Mouse (Mus musculus): ENCODE measurements at regions not wholly inside any gene's neighbourhood (a gene's known extent, or its start where the extent isn't known, plus 50 kb on each side); places are given as distances from the start of the nearest gene placed in this dataset.
A peak's percentile ranks its signal among the peaks of the same experiment; 100 is the strongest.

DNA sequence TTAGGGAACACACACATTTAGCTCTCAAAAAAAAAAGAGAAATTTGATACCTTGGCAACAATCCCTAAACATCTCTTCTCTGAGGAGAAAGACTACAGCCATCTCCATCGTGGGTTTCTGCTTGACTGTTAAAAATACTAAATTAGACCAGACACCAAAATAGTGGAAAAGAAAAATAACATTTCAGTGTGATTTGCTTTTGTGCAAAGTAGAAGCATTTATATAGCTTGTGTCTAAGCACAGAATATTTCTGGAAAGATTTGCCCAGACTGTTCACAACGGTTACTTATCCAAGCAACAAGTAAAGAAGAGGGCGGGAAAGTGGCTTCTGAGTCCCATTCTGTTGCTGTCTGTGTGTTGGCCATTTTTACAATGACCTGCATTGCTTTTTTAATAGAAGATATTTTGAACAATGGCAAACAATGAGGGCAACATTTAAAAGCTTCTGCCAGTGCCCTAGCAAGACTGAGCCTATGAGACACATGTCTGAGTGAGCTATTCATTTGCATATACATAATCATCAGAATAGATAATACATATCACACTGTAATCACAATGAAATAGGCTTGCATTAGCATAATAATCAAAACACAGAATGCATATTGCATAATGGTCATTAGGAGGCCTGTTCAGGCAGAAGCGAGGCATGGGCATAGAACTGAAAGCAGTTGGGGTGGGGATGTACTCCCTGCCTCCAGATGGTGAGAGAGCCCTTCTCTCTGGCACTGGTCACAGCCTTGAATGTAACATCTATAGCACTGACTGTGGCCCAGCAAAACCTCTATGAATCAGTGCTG lies 159.5 kb upstream of the Irf2bp2 start:
- peak; percentile 14 to 34 for DNase-seq (ENCODE audit: extremely low spot score in 1 of 2, low spot score in 1 of 2)

DNA sequence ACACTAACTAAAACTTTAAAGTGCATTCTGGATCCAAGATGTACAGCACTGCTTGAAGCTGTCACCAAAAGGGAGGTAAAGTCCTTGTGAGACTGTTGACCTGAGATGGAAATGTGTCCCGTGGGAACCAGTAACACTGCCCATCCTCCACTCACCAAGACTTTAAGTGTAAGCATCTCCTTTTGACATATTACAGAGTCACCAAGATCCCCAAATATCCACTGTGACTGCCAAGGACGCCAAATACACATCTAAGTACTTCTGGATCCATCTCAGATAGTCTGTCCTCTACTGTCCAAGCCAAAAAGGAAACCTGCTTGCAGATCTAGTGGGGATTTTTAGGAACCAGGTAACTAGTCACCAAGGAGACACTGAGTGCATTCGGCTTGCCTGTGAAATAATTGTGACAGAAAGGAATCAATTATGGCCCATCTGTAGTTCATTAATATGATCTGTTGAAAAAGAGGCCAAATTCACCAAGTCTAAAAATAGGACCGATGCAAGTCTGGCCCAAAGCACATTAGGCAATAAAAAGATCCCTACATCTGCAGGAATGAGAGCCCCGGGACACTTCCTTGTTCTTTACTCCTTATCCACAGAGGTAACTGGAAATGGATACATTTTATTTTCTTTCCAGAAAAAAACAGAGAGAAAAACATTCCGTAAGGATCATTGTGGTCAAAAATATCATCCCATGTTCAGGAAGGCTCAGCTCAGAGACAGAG lies 157.8 kb upstream of the Irf2bp2 start:
- no peak for DNase-seq (ENCODE audit: extremely low spot score in 1 of 2, low spot score in 1 of 2)

DNA sequence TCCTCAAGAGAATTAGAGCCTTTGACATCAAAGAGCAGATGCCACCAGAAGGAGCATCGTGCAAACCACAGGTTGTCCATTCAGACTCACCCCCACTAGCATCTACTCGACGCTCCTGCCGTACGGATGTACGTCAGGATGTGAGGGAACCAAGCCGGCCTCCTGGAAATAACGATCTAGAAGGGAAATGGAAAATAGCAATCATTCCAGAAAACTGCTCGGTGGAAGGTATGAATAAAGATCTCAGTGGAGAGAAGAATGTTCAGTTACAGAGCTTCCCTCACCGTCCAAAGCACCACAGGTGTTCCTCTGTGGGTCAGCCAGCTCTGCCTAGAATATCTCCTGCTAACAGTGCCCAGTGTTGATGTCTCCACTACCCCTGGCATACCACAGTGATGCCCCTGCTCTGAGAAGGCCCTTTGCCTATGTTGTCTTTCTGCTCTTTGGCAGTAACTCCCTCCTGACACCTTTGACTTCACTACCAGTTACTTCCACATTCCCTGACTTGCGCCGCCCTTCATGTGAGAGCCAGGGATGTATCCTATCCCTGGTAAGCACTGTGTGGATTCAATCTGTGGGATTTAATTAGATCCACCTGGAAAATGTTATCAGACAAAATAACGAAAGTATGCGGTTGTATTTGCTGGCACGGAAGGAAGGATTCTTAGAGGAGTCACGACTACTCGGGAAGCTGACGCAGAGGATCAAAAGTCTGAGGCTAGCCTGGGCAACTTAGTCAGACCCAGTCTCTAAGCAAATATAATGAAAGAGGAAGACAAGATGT lies 152.4 kb upstream of the Irf2bp2 start:
- no peak for DNase-seq (ENCODE audit: extremely low spot score in 1 of 2, low spot score in 1 of 2)

DNA sequence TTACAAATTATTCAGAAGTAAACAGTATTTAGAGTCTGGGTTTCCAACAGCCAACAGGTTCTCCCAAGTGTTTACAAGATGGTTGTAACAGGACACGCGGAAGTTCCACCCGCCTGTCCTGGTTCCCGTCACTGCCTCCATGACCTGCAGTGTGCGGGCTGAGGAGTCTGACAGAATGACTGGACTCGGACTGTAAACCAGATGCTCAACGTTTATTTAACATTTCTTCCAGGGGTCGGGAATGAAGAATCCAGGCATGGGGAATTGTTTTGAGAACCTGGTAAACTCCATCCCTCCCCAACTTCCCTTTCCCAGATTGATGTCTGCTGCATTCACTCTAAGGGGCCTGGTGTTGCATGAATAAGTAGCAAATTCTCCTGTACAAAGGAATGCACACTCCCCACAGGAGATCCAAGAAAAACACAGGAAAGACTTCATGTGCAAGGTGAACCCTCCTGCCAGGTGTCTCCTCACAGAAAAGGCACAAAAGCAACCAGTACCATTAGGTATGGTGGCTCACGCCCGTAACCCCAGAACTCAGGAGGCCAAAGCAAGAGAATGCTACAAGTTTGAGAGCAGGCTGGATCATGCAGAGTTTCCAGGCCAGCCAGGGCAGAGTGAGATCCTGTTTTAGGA lies 151.1 kb upstream of the Irf2bp2 start:
- DNase-seq (ENCODE audit: extremely low spot score in 1 of 2, low spot score in 1 of 2), result no peak

DNA sequence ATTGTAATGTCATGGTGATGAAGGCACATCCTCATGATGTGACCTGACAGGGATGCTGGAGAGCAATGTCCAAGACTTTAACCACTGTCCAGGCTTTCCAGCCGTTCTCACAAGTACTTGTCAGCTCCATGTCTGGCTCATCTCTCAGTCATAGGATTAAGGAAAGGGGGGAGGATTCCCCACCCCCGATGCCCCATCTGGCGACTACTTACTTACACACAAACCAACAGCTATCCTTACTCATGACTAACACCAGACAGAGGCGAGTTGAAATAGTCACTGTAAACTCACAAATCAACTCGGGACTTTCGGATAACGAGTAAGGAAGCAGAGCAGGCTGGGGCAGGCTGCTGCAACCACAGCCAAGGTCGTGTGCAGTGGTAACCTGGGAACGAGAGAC lies 149.5 kb upstream of the Irf2bp2 start:
- DNase-seq (ENCODE audit: extremely low spot score in 1 of 2, low spot score in 1 of 2), result peak in 1 of 2 experiments; percentile 45

DNA sequence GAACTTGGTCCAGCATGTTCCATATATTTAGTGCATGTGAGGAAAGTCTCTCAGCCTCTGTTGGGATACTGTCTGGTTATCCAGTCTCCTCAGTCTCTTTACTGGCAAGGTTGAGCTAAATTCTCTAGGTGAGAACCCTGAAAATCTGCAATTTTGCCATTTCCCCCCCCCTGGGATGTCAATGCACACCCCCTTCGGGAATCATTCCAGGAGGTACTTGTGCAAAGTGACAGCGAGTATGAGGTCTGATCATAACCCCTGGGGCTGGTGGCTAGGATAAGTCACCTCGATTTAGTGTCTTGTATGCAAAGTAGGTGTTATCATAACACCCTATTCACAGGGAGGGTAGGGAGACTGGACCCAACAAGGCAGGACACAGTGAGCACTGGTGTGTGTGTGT lies 148.3 kb upstream of the Irf2bp2 start:
- DNase-seq (ENCODE audit: extremely low spot score in 1 of 2, low spot score in 1 of 2), result no peak

DNA sequence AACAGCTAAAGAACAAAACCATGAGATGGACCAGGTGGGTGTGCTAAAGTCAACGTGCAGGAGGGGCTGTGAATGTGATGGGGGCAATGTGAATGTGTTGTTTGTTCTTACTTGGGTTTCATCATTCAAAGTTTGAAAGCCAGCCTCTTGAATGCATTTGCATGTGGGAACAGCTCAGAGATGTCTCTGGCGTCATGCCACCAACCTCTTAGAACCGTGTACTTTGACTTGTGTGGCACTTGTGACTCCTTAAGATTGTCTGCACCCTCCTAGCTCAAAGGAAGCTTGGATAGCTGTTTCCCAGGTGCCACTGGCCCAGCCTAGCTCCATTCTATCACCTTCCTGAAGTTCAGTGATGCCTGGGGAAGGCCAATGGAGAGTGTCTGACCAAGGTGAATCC lies 147.2 kb upstream of the Irf2bp2 start:
- no peak for DNase-seq (ENCODE audit: extremely low spot score in 1 of 2, low spot score in 1 of 2)

DNA sequence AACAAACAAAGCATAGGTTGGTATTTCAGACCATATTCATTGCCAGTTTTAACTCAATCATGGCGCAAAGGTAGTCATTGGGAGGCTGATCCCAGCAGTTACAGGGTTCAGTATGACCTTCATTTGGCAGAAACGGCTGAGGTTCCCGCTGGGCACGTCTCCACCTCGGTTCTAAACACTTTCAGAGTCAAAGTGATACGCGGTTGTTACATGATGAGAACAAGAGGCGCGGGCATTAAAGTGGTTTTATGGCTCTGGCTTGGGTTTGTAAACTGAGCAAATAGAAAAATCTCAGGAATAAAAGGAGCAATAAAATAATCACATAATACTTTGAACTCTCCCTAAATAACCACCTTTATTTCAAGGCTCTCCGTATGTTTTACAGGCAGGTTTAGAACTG lies 146.0 kb upstream of the Irf2bp2 start:
- no peak for DNase-seq (ENCODE audit: extremely low spot score in 1 of 2, low spot score in 1 of 2)

DNA sequence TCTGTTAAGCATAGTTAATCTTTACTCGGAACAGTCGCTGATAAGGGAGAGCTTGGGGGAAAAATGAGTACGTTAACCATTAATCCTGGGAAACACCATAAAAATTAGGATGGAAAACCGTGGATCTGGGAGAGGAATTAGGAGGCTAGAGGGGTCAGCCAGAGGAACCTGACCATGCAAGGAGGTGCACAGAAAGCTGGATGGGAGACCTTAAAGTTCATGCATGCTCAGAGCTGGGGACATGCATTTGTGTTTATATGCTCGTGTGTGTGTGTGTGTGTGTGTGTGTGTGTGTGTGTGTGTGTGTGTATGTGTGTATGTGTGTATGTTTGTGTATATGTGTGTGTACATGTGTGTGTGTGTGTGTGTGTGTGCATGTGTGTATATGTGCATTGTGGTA lies 143.2 kb upstream of the Irf2bp2 start:
- no peak for DNase-seq (ENCODE audit: extremely low spot score in 1 of 2, low spot score in 1 of 2)

DNA sequence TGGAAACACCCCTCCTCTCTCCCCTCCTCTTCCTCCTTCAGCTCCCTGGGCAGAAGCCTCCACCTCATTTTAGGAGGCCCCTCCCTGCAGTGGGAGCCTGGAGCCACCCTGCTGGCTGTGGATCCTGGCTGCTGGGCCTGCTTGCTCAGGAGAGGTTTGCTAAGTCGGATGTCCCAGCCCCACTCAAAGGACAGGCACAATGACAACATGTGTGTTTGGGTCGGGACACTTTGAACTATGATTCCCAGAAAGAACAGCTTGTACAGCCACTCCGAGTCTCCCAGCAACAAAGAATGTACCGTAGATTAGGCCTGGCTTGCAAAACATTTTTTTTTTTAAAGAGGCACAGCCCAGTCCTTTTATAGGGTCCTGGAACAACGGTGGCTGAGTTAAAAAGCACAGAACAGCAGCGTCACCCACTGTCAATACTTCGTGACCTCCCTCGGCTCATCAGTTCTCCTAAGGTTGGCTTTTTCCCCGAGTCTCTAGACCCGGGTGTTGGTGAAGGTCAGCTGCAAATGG lies 142.7 kb upstream of the Irf2bp2 start:
- peak; percentile 31 to 50 for DNase-seq (ENCODE audit: extremely low spot score in 1 of 2, low spot score in 1 of 2)

DNA sequence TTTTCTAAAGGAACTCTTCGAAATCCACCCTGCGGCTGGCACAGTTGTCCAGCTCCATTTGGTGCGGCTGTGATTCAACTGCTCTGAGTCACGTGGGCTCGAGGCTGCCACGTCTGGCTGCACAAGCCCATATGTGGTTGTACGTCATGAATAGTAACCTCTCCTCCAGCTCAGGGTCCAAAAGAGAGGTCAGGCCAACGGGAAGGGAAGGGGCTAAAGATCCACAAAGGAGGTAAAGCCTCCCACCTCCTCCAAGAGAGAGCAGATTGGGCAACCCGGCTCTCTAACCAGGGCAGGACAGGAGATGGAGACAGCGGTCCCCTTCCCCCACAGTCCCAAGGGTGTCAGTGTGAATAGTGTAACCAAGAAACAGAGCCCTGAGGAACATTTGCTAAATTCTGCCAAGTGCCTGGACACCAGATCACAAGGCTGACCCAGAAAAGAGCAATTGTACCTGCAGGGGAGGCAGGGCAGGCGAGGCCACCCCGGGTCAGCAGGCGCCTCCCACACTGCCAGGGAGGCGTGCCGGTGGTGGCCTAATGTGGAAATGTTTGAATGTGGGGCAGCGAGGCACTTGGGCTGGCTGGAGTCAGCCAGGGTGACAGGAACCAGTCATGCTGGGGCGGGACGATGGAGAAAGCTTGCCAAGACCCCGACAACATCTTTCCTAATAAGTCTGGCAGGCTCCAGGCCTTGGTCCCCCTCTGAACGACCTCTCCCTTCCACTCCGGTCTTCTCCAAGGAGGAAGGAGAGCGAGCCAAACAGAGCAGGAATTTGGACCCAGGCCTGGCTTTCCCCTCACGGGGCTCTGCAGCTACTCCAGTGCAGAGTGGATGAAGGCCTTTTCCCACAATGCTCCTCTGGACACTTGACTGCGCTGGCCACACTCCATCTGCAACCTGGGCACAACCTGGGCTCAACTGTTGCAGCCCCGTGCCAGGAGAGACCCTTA lies 142.0 kb upstream of the Irf2bp2 start:
- DNase-seq (ENCODE audit: extremely low spot score in 1 of 2, low spot score in 1 of 2), result peak; percentile 64 to 68

DNA sequence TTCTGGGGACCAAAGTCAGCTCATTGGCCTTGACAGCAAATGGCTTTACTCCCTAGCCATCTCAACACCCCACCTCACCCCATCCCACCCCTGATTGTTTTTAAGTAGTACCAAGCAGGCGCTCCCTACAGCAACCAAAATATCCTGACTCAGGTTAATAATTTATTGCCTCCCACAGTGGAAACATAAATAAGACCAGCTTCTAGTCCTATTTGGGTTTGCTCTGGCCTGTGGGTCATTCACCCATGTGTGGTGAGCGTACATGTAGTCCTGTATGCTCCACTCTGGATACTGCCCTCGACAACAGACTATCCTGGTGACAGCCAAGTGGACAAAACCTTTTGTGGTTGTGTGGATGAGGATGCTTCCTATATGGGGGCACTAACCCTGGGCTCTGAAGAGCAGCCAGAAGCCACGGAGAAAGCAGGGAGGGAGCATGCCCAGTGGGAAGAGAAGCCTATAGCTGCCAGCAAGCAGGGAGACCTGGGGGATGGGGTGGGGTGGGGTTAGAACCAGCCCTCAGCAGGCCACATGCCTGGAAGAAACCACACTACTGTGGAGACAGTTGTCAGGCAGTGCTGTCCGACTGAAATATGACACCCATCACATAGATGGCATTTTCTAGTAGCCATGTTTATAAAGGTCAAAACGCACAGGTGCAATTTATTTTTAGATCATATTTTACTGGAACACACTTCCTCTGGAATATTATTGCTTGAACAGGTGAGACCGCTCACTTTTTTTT lies 141.1 kb upstream of the Irf2bp2 start:
- DNase-seq (ENCODE audit: extremely low spot score in 1 of 2, low spot score in 1 of 2), result no peak

DNA sequence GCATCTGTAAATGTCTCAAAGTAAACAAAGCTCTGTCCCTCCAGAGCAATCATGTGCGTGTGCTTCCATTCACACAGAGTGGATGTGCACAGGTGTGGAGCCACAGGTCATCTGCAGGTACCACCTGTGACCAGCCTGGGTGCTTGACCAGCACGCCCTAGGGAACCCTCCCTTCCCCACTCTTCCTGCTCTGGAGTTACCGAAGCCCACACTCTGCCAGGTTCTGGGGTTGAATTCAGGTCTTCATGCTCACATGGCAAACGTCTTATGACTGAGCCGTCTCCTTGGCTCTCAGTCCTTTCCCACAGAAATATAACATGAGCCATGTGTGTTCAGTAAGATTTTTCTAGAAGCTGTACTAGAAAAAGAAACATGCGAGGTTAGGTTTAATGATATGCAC lies 140.0 kb upstream of the Irf2bp2 start:
- DNase-seq (ENCODE audit: extremely low spot score in 1 of 2, low spot score in 1 of 2), result no peak

DNA sequence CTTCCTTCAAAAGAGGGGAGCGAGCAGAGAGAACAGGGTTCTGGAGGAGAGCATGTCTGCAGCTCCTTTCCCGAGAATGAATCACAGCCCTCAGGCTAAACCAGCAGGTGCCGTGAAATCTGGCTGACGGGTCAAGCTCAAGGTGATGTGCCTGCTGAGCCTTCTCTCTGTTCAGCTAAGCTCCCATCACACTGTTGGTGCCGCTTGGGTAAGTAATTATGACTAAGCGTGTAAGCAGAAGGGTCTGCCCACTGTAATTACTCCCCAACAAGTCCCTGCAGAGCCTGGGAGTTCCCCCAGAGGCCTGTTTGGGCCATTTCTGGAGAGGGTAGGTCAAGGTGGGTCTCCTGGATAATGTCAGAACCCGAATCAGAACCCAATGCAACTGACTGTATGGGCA lies 139.5 kb upstream of the Irf2bp2 start:
- no peak for DNase-seq (ENCODE audit: extremely low spot score in 1 of 2, low spot score in 1 of 2)

DNA sequence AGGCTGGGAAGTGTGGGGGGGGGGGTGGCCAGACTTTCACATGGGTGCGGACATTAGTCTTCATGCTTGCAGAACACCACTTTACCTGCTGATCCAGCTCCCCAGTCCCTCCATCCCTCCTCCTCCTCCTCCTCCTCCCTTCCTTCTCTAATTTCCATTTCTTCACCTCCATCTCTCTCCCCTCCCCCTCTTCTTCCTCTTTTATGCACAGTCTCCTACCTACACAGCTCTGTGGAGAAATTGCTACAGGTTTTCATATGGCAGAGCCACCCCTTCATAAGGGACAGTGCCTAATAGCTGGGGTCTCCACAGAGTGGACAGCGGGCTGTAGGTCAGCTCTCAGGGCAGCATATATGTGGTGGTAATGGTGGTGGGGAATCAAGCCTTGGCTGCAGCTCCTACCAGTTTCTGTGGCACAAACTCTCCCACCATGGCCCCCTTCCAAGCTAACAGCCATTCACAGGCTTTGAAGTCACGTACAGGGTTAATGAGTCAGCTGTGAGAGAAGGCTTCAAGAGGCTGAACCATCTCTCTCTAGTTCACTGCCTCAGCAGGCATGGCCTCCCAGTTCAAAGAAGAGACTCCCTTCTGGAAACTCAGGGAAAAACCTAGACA lies 136.3 kb upstream of the Irf2bp2 start:
- DNase-seq (ENCODE audit: extremely low spot score in 1 of 2, low spot score in 1 of 2), result no peak

DNA sequence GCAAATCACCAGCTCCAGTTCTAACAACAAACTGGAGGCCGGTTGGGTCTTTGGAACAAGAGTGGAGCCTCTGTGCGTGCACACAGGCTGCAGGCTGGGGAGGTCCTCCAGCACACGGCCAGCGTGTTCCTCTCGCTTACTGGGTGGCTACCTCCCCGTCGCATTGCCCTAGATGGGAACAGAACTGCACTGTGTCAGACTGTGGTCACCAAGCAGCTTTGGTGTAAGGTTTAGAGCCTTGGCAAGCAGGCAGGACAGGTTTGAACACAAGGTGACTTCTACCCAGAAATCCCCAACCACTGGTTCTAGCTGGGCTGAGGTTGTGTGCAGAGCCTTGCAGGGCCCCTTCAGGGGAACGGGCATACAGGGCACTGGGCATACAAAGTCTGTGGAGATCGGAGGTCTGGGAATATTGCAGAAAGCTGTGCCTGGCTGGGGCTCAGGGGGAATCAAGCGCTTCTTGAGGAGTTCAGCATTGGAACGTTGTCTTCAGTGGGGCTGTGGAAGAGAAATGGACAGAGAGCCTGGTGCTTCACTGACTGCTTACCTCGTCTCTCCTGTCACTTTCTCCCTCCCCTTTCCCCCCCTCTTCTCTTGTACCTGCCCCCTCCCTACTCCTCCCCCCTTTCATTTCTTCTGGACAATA lies 135.3 kb upstream of the Irf2bp2 start:
- DNase-seq (ENCODE audit: extremely low spot score in 1 of 2, low spot score in 1 of 2), result no peak

DNA sequence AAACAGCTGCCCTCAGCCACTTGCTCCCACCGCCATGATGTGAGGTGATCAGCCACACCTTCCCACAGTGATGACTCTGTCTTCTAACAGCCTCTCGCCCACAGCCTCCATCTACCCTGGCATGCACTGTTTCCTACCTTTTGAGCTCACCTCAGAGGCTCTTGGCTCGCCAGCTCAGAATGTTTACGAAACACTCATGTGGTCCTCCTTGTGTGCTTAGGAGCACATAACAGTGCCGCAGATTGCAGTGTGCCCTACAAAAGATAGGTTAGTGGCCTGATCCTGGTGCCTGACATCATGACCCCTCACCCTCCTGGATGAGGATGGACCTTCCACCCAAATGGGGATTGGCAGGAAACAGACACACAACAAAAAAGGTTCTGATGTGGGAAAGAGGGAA lies 134.3 kb upstream of the Irf2bp2 start:
- DNase-seq (ENCODE audit: extremely low spot score in 1 of 2, low spot score in 1 of 2), result no peak

DNA sequence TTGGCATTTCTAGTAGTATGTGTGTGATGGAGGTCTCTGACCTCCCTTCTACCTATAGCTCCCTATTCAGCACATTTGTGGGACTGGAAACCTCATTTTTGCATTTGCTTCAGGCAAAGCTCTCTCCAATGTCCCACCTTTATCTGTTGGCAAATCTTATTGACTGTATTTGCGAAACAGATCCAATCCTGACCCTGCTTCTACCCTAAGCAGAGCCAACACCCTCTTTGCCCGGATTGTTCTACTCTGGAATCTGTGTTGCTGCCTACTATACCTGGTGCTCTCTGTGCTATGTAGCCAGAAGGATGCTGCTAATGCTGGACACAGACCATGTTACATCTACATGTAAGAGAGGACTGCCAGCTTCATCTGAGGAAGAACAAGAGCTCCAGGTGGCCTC lies 133.3 kb upstream of the Irf2bp2 start:
- DNase-seq (ENCODE audit: extremely low spot score in 1 of 2, low spot score in 1 of 2), result no peak

All from frontal cortex, adult 2 months (tissue).